Mouse (Mus musculus): ENCODE data around the gene Tbc1d8. TPM values are rescaled to one million over a fixed set of nuclear protein-coding genes. Genes with fewer than 3 reads are reported as not detected.
A peak's percentile ranks its signal among the peaks of the same experiment; 100 is the strongest.

Gene Tbc1d8
- polyA plus RNA-seq, 1 experiment from 2014 or later: 9.9 TPM

- Histone ChIP-seq H3K36me3 (no peaks in the 10 kb centered on the region), H3K4me3 (replicated peaks) (no peak overlapping the region), H3K4me2 (no peak overlapping the region), H3K9ac (no peak overlapping the region), H3K9me3 (replicated peaks) (no peaks in the 10 kb centered on the region), H3K27ac (no peak overlapping the region), H3K27me3 (no peaks in the 10 kb centered on the region), H3K4me1 (peaks cover 1% of the 10 kb centered on the region; the same call in 1 of the 2 replicates)
- WGBS: 76% methylated on average over 12 of the region's 12 CpGs
- no peak for ATAC-seq (replicated peaks; ENCODE audit: low FRiP score)
Observed at GRCm38 (mm10) chr1:39439661-39440548, 38.6 kb downstream of the Tbc1d8 start.

GRCm38 (mm10) chr1:39438629-39439028 lies 39.9 kb downstream of the Tbc1d8 start:
- Histone ChIP-seq H3K27ac (no peak overlapping the region), H3K4me1 (no peaks in the 10 kb centered on the region), H3K4me2 (no peak overlapping the region), H3K9ac (no peak overlapping the region), H3K36me3 (no peaks in the 10 kb centered on the region), H3K27me3 (no peaks in the 10 kb centered on the region), H3K9me3 (replicated peaks) (no peaks in the 10 kb centered on the region), H3K4me3 (replicated peaks) (no peak overlapping the region)
- no peak for ATAC-seq (replicated peaks; ENCODE audit: low FRiP score)

- H3K9me3 ChIP-seq (replicated peaks): no peaks in the 10 kb centered on the region
- no peaks in the 10 kb centered on the region for H3K36me3 ChIP-seq
- no peak overlapping the region for H3K4me3 ChIP-seq (replicated peaks)
- H3K4me2 ChIP-seq: no peak overlapping the region
- 88% methylated on average over 6 of the region's 6 CpGs for WGBS
- H3K27ac ChIP-seq: no peak overlapping the region
- H3K27me3 ChIP-seq: no peaks in the 10 kb centered on the region
- no peak overlapping the region for H3K9ac ChIP-seq
- ATAC-seq (replicated peaks; ENCODE audit: low FRiP score): no peak
- H3K4me1 ChIP-seq: no peaks in the 10 kb centered on the region
Observed at GRCm38 (mm10) chr1:39434264-39434663, 44.3 kb downstream of the Tbc1d8 start.

- Histone ChIP-seq H3K36me3 (no peaks in the 10 kb centered on the region), H3K27me3 (no peaks in the 10 kb centered on the region), H3K4me3 (replicated peaks) (no peak overlapping the region), H3K27ac (no peak overlapping the region), H3K4me1 (no peaks in the 10 kb centered on the region), H3K4me2 (no peak overlapping the region), H3K9ac (no peak overlapping the region), H3K9me3 (replicated peaks) (no peaks in the 10 kb centered on the region)
- WGBS: 69% methylated on average over 9 of the region's 9 CpGs
- ATAC-seq (replicated peaks; ENCODE audit: low FRiP score): no peak
Observed at GRCm38 (mm10) chr1:39430020-39430419, 48.5 kb downstream of the Tbc1d8 start.

- Histone ChIP-seq H3K27me3 (no peaks in the 10 kb centered on the region), H3K27ac (no peak overlapping the region), H3K4me3 (replicated peaks) (no peak overlapping the region), H3K4me1 (no peaks in the 10 kb centered on the region), H3K9ac (no peak overlapping the region), H3K36me3 (no peaks in the 10 kb centered on the region), H3K9me3 (replicated peaks) (no peaks in the 10 kb centered on the region), H3K4me2 (no peak overlapping the region)
- no peak for ATAC-seq (replicated peaks; ENCODE audit: low FRiP score)
- WGBS: 94% methylated on average over 5 of the region's 5 CpGs
Observed at GRCm38 (mm10) chr1:39429015-39429414, 49.5 kb downstream of the Tbc1d8 start.

GRCm38 (mm10) chr1:39428280-39428679 lies 50.3 kb downstream of the Tbc1d8 start:
- Histone ChIP-seq H3K36me3 (no peaks in the 10 kb centered on the region), H3K9me3 (replicated peaks) (no peaks in the 10 kb centered on the region), H3K4me2 (no peak overlapping the region), H3K27ac (no peak overlapping the region), H3K27me3 (no peaks in the 10 kb centered on the region), H3K9ac (no peak overlapping the region), H3K4me1 (no peaks in the 10 kb centered on the region), H3K4me3 (replicated peaks) (no peak overlapping the region)
- 74% methylated on average over 4 of the region's 4 CpGs for WGBS
- no peak for ATAC-seq (replicated peaks; ENCODE audit: low FRiP score)

GRCm38 (mm10) chr1:39425497-39425896 lies 53.1 kb downstream of the Tbc1d8 start:
- Histone ChIP-seq H3K4me3 (replicated peaks) (no peak overlapping the region), H3K4me2 (no peak overlapping the region), H3K4me1 (no peaks in the 10 kb centered on the region), H3K27me3 (no peaks in the 10 kb centered on the region), H3K9me3 (replicated peaks) (no peaks in the 10 kb centered on the region), H3K36me3 (no peaks in the 10 kb centered on the region; the same call in 1 of the 2 replicates), H3K27ac (no peak overlapping the region), H3K9ac (no peak overlapping the region)
- 88% methylated on average over 9 of the region's 9 CpGs for WGBS
- no peak for ATAC-seq (replicated peaks; ENCODE audit: low FRiP score)

- peaks cover 5% of the 10 kb centered on the region for H3K4me1 ChIP-seq
- H3K9ac ChIP-seq: no peak overlapping the region
- no peaks in the 10 kb centered on the region for H3K9me3 ChIP-seq (replicated peaks)
- ATAC-seq (replicated peaks; ENCODE audit: low FRiP score): no peak
- no peaks in the 10 kb centered on the region; the same call in 1 of the 2 replicates for H3K36me3 ChIP-seq
- H3K27ac ChIP-seq: no peak overlapping the region
- H3K27me3 ChIP-seq: no peaks in the 10 kb centered on the region
- H3K4me2 ChIP-seq: no peak overlapping the region
- no peak overlapping the region for H3K4me3 ChIP-seq (replicated peaks)
- WGBS: 89% methylated on average over 6 of the region's 6 CpGs
Observed at GRCm38 (mm10) chr1:39420987-39421386, 57.6 kb downstream of the Tbc1d8 start.

GRCm38 (mm10) chr1:39418852-39419251 lies 59.7 kb downstream of the Tbc1d8 start:
- H3K4me1 ChIP-seq: peaks cover 5% of the 10 kb centered on the region

GRCm38 (mm10) chr1:39417817-39418216 lies 60.7 kb downstream of the Tbc1d8 start:
- H3K4me1 ChIP-seq: peaks cover 5% of the 10 kb centered on the region
- 0 out of 2 replicates have a peak, but pooled peaks have one; percentile 46 for ATAC-seq (replicated peaks; ENCODE audit: low FRiP score)
- 0 out of 2 replicates have a peak overlapping the region, but pooled peaks have one; percentile 25 for H3K27ac ChIP-seq
- H3K4me2 ChIP-seq: no peak overlapping the region
- H3K9ac ChIP-seq: no peak overlapping the region
- H3K36me3 ChIP-seq: no peaks in the 10 kb centered on the region; the same call in 1 of the 2 replicates
- no peaks in the 10 kb centered on the region for H3K27me3 ChIP-seq
- no peak overlapping the region for H3K4me3 ChIP-seq (replicated peaks)
- 0 out of 2 replicates have a peak, but pooled peaks cover 3% of the 10 kb centered on the region for H3K9me3 ChIP-seq (replicated peaks)
- WGBS: 34% methylated on average over 12 of the region's 12 CpGs

More at GRCm38 (mm10) chr1:39418852-39419251, 59.7 kb downstream of the Tbc1d8 start:
- Histone ChIP-seq H3K27ac (no peak overlapping the region), H3K4me3 (replicated peaks) (no peak overlapping the region), H3K27me3 (no peaks in the 10 kb centered on the region), H3K9me3 (replicated peaks) (0 out of 2 replicates have a peak, but pooled peaks cover 3% of the 10 kb centered on the region), H3K9ac (no peak overlapping the region), H3K4me2 (no peak overlapping the region), H3K36me3 (no peaks in the 10 kb centered on the region; the same call in 1 of the 2 replicates)
- 86% methylated on average over 9 of the region's 9 CpGs for whole genome bisulfite sequencing
- no peak for ATAC-seq (replicated peaks; ENCODE audit: low FRiP score)

GRCm38 (mm10) chr1:39410085-39410821 lies 68.3 kb downstream of the Tbc1d8 start:
- WGBS: 48% methylated on average over 19 of the region's 19 CpGs
- Histone ChIP-seq H3K27me3 (no peaks in the 10 kb centered on the region), H3K27ac (no peak overlapping the region; the same call in 1 of the 2 replicates), H3K9ac (no peak overlapping the region), H3K9me3 (replicated peaks) (0 out of 2 replicates have a peak, but pooled peaks cover 3% of the 10 kb centered on the region), H3K4me1 (peaks cover 25% of the 10 kb centered on the region), H3K36me3 (no peaks in the 10 kb centered on the region), H3K4me2 (no peak overlapping the region), H3K4me3 (replicated peaks) (no peak overlapping the region)
- ATAC-seq (replicated peaks; ENCODE audit: low FRiP score): 0 out of 2 replicates have a peak, but pooled peaks have one; percentile 37

GRCm38 (mm10) chr1:39408668-39409067 lies 69.9 kb downstream of the Tbc1d8 start:
- H3K36me3 ChIP-seq: no peaks in the 10 kb centered on the region
- H3K9ac ChIP-seq: no peak overlapping the region
- H3K4me3 ChIP-seq (replicated peaks): no peak overlapping the region
- no peaks in the 10 kb centered on the region for H3K27me3 ChIP-seq
- peaks cover 25% of the 10 kb centered on the region for H3K4me1 ChIP-seq
- no peak overlapping the region for H3K4me2 ChIP-seq
- no peaks in the 10 kb centered on the region for H3K9me3 ChIP-seq (replicated peaks)
- WGBS: 47% methylated on average over 7 of the region's 7 CpGs
- ATAC-seq (replicated peaks; ENCODE audit: low FRiP score): no peak
- H3K27ac ChIP-seq: no peak overlapping the region

Data from kidney, embryonic 15.5 days (tissue).